Mouse (Mus musculus) embryo, embryonic 11.5 days (tissue): ENCODE results near the gene Dpy30.
A peak's percentile ranks its signal among the peaks of the same experiment; 100 is the strongest.

Experiments
- DNase-seq: peaks from one replicate; pipeline ENCODE4 v3.0.0-alpha.2; 2012; ENCODE audit warnings: low read depth, low spot score

Gene Dpy30

GRCm38 (mm10) chr17:74294426-74295025, 29.2 kb downstream of the Dpy30 start:
- DNase-seq: peak; percentile 55

- peak; percentile 20 for DNase-seq
Measured at GRCm38 (mm10) chr17:74293687-74294425, 29.9 kb downstream of the Dpy30 start.

- DNase-seq: no peak
Measured at GRCm38 (mm10) chr17:74291640-74292361, 31.9 kb downstream of the Dpy30 start.

- no peak for DNase-seq
Measured at GRCm38 (mm10) chr17:74290869-74291268, 32.9 kb downstream of the Dpy30 start.

- no peak for DNase-seq
Measured at GRCm38 (mm10) chr17:74290198-74290597, 33.5 kb downstream of the Dpy30 start.

- DNase-seq: no peak
Measured at GRCm38 (mm10) chr17:74288626-74289025, 35.1 kb downstream of the Dpy30 start.

- no peak for DNase-seq
Measured at GRCm38 (mm10) chr17:74286140-74286730, 37.5 kb downstream of the Dpy30 start.

- DNase-seq: no peak
Measured at GRCm38 (mm10) chr17:74285730-74286129, 38.0 kb downstream of the Dpy30 start.

- no peak for DNase-seq
Measured at GRCm38 (mm10) chr17:74284397-74285115, 39.2 kb downstream of the Dpy30 start.

- no peak for DNase-seq
Measured at GRCm38 (mm10) chr17:74282024-74282423, 41.7 kb downstream of the Dpy30 start.

GRCm38 (mm10) chr17:74278966-74279869, 44.5 kb downstream of the Dpy30 start:
- DNase-seq: no peak

- no peak for DNase-seq
Measured at GRCm38 (mm10) chr17:74274471-74274870, 49.3 kb downstream of the Dpy30 start.

- DNase-seq: no peak
Measured at GRCm38 (mm10) chr17:74272683-74273205, 51.0 kb downstream of the Dpy30 start.

- DNase-seq: no peak
Measured at GRCm38 (mm10) chr17:74271541-74272268, 52.0 kb downstream of the Dpy30 start.

- DNase-seq: no peak
Measured at GRCm38 (mm10) chr17:74270205-74270604, 53.5 kb downstream of the Dpy30 start.

- no peak for DNase-seq
Measured at GRCm38 (mm10) chr17:74267415-74268180, 56.1 kb downstream of the Dpy30 start.

- no peak for DNase-seq
Measured at GRCm38 (mm10) chr17:74265636-74266035, 58.1 kb downstream of the Dpy30 start.

- no peak for DNase-seq
Measured at GRCm38 (mm10) chr17:74265156-74265505, 58.6 kb downstream of the Dpy30 start.
